In the genomic region with DNA sequence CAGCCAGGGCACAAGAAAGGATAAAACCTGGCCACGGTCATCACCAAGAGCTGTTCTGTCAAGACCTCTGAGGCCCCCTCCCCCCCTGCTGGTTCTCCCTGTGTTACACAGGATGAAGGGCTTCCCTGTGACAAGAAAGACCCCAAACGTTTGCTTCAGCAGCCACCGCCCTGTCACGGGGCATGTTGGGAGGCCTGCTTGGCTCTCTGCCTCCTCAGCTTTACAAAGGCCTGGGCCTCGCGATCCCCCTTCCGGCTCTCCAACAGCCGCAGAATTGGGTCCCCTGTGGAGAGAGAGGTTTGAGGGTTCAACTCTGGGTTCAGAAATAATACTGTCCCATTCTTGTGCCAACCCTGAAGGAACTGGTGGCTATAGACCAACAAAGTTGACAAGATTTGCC, we compare ENCODE assay signal across 20 mouse cellular contexts. TPM values are rescaled to one million over a fixed set of nuclear protein-coding genes. Genes with fewer than 3 reads are reported as not detected.
A peak's percentile ranks its signal among the peaks of the same experiment; 100 is the strongest.
DNase-seq lines count a peak whose midpoint lies in the region; ATAC-seq lines count a peak whose summit lies in the region.
"Had no signal": no experiment of that assay in that cellular context is flagged by ENCODE, and none has a peak within 500 bp of the region (broad histone marks: within the 10 kb centered on the region; RNA-seq: fewer than 3 reads in every experiment).

No protein-coding gene starts in this region.

- no peak overlapping the region for H3K9ac ChIP-seq in forebrain, embryonic 13.5 days
- H3K9ac ChIP-seq in forebrain, embryonic 16.5 days (replicated peaks; ENCODE audit: low read depth, low read length), result no peak overlapping the region
- H3K9ac ChIP-seq: neural tube, embryonic 12.5 days had no signal

- 50% methylated on average over 8 of the region's 8 CpGs for WGBS in forebrain, embryonic 13.5 days
- 38% methylated on average over 8 of the region's 8 CpGs for WGBS in forebrain, embryonic 16.5 days

- H3K4me2 ChIP-seq in forebrain, embryonic 13.5 days, result no peak overlapping the region
- H3K4me2 ChIP-seq in forebrain, embryonic 16.5 days (ENCODE audit: low read length), result no peak overlapping the region
- H3K4me2 ChIP-seq: embryonic facial prominence, embryonic 13.5 days; liver, embryonic 11.5 days; neural tube, embryonic 12.5 days had no signal

- intact Hi-C loops in left cerebral cortex, postnatal 4 days (cut with DNase I), result no loop called here

- no peak for ATAC-seq in forebrain, embryonic 13.5 days
- ATAC-seq in forebrain, embryonic 16.5 days, result no peak
- no peak for ATAC-seq in frontal cortex, adult (ENCODE audit: low TSS enrichment)
- ATAC-seq: Patski had no signal

- peaks cover 51% of the 10 kb centered on the region for H3K36me3 ChIP-seq in forebrain, embryonic 13.5 days (ENCODE audit: poor library complexity, severe bottlenecking)
- H3K36me3 ChIP-seq in forebrain, embryonic 16.5 days (ENCODE audit: control insufficient read depth, insufficient read depth), result peaks cover 18% of the 10 kb centered on the region

- H3K27ac ChIP-seq in forebrain, embryonic 13.5 days, result 0 out of 2 replicates have a peak overlapping the region, but pooled peaks have one; percentile 16
- H3K27ac ChIP-seq in forebrain, embryonic 16.5 days (ENCODE audit: low read length), result no peak overlapping the region; the same call in 1 of the 2 replicates
- H3K27ac ChIP-seq: neural tube, embryonic 12.5 days had no signal

- DNase-seq in left cerebral cortex, postnatal 4 days, result peak; percentile 47
- no peak for DNase-seq in left cerebral cortex, adult 8-10 months (ENCODE audit: low spot score in 2 of 2)
- DNase-seq in cerebellum, adult 8-10 months, result peak; percentile 67
- peak; percentile 72 to 75 for DNase-seq in cerebellum, postnatal 14 days
- DNase-seq in MN1 (ENCODE audit: low spot score), result no peak
- DNase-seq: adrenal gland, postnatal 10 days; gastrocnemius, postnatal 25 days; kidney, adult 11 months; lung, adult 18-20 months; lung, postnatal 14 days; right cerebral cortex, postnatal 4 days; thymus, adult 2 months had no signal

- no peaks in the 10 kb centered on the region for H3K27me3 ChIP-seq in forebrain, embryonic 13.5 days
- H3K27me3 ChIP-seq in forebrain, embryonic 16.5 days (replicated peaks; ENCODE audit: control insufficient read depth, insufficient read depth, low read length), result no peaks in the 10 kb centered on the region
- H3K27me3 ChIP-seq: embryonic facial prominence, embryonic 13.5 days; megakaryocyte, embryonic 14.5 days; neural tube, embryonic 12.5 days; Patski had no signal

- H3K4me3 ChIP-seq in forebrain, embryonic 13.5 days, result no peak overlapping the region
- no peak overlapping the region for H3K4me3 ChIP-seq in forebrain, embryonic 16.5 days (replicated peaks; ENCODE audit: low read length)
- H3K4me3 ChIP-seq: embryonic facial prominence, embryonic 13.5 days; megakaryocyte, embryonic 14.5 days; neural tube, embryonic 12.5 days had no signal

- 0 out of 2 replicates have a peak, but pooled peaks cover 5% of the 10 kb centered on the region for H3K4me1 ChIP-seq in forebrain, embryonic 13.5 days
- H3K4me1 ChIP-seq in forebrain, embryonic 16.5 days (replicated peaks; ENCODE audit: control insufficient read depth, insufficient read depth, low read length), result no peaks in the 10 kb centered on the region; the same call in 1 of the 2 replicates
- H3K4me1 ChIP-seq: neural tube, embryonic 12.5 days had no signal

- no peaks in the 10 kb centered on the region for H3K9me3 ChIP-seq in forebrain, embryonic 13.5 days (replicated peaks)
- H3K9me3 ChIP-seq in forebrain, embryonic 16.5 days (ENCODE audit: control insufficient read depth, low read length), result no peaks in the 10 kb centered on the region
- H3K9me3 ChIP-seq: embryonic facial prominence, embryonic 13.5 days; megakaryocyte, embryonic 14.5 days; neural tube, embryonic 12.5 days had no signal

RNA-seq across cellular contexts. Expression of gene Unc13d, which starts 15.2 kb away (rescaled TPM):
- 0.84 and 0.98 TPM in 2 replicates for polyA plus RNA-seq in forebrain, embryonic 13.5 days (2015; fragmentation: Nextera tagmentation; extraction: Ambion mirVana)
- 0.60 and 0.62 TPM in 2 replicates for polyA plus RNA-seq in forebrain, embryonic 16.5 days (2015; fragmentation: Nextera tagmentation; extraction: Ambion mirVana)
- 1 to 10 TPM in 1 of 2 experiments, under 1 TPM in 1; 0.56 to 1.2 TPM for total RNA-seq in left cerebral cortex, postnatal 4 days (2021)
- total RNA-seq in left cerebral cortex, adult 8-10 months (2022), result 1 to 10 TPM; 1.2 to 4.1 (median 1.7) TPM

RNA-seq across cellular contexts. Expression of gene Wbp2, which starts 24.3 kb away (rescaled TPM):
- 114 and 115 TPM in 2 replicates for polyA plus RNA-seq in forebrain, embryonic 13.5 days (2015; fragmentation: Nextera tagmentation; extraction: Ambion mirVana)
- 162 and 163 TPM in 2 replicates for polyA plus RNA-seq in forebrain, embryonic 16.5 days (2015; fragmentation: Nextera tagmentation; extraction: Ambion mirVana)
- total RNA-seq in left cerebral cortex, postnatal 4 days (2021), result 100 to 1,000 TPM; 171 to 176 TPM
- total RNA-seq in left cerebral cortex, adult 8-10 months (2022), result 100 to 1,000 TPM; 414 to 460 (median 438) TPM

RNA-seq across cellular contexts. Expression of gene Unk, which starts 32.4 kb away (rescaled TPM):
- polyA plus RNA-seq in forebrain, embryonic 13.5 days (2015; fragmentation: Nextera tagmentation; extraction: Ambion mirVana), result 38.0 and 42.3 TPM in 2 replicates
- 37.6 and 42.1 TPM in 2 replicates for polyA plus RNA-seq in forebrain, embryonic 16.5 days (2015; fragmentation: Nextera tagmentation; extraction: Ambion mirVana)
- 10 to 100 TPM; 38.8 to 42.9 TPM for total RNA-seq in left cerebral cortex, postnatal 4 days (2021)
- 10 to 100 TPM; 23.4 to 27.7 (median 25.0) TPM for total RNA-seq in left cerebral cortex, adult 8-10 months (2022)

RNA-seq across cellular contexts. Expression of gene H3f3b, which starts 34.8 kb away (rescaled TPM):
- polyA plus RNA-seq in forebrain, embryonic 13.5 days (2015; fragmentation: Nextera tagmentation; extraction: Ambion mirVana), result 2,689 and 2,766 TPM in 2 replicates
- 2,318 and 2,532 TPM in 2 replicates for polyA plus RNA-seq in forebrain, embryonic 16.5 days (2015; fragmentation: Nextera tagmentation; extraction: Ambion mirVana)
- 100 to 1,000 TPM; 510 to 587 TPM for total RNA-seq in left cerebral cortex, postnatal 4 days (2021)
- 100 to 1,000 TPM; 272 to 296 (median 284) TPM for total RNA-seq in left cerebral cortex, adult 8-10 months (2022)

RNA-seq across cellular contexts. Expression of gene Galk1, which starts 50.0 kb away (rescaled TPM):
- polyA plus RNA-seq in forebrain, embryonic 13.5 days (2015; fragmentation: Nextera tagmentation; extraction: Ambion mirVana), result 74.8 and 86.1 TPM in 2 replicates
- polyA plus RNA-seq in forebrain, embryonic 16.5 days (2015; fragmentation: Nextera tagmentation; extraction: Ambion mirVana), result 61.3 and 64.2 TPM in 2 replicates
- total RNA-seq in left cerebral cortex, postnatal 4 days (2021), result 10 to 100 TPM; 36.2 to 37.9 TPM
- 10 to 100 TPM; 16.1 to 19.7 (median 18.6) TPM for total RNA-seq in left cerebral cortex, adult 8-10 months (2022)

Comparison
In these comparisons a context has a peak if more than half of its experiments do, and no peak if none do; other contexts are left out.
1. DNase-seq: peak in left cerebral cortex, postnatal 4 days (single experiment), cerebellum, adult 8-10 months (single experiment) and cerebellum, postnatal 14 days (2 of 2); none in left cerebral cortex, adult 8-10 months (0 of 2) and MN1 (single experiment).